Mouse (Mus musculus) liver, embryonic 11.5 days (tissue): ENCODE results near the gene Tbc1d30. TPM values are rescaled to one million over a fixed set of nuclear protein-coding genes. Genes with fewer than 3 reads are reported as not detected.

ENCODE experiments used
- ATAC-seq: fragments of 200-750 bp; cut with Nextera tagmentation; replicated peaks from 2 replicates; pipeline ENCODE4 v1.8.0; 2017; ENCODE audit warnings: moderate number of reproducible peaks, mild to moderate bottlenecking, moderate TSS enrichment, moderate library complexity; ENCODE audit not compliant: low FRiP score
- DNase-seq: peaks from one replicate; pipeline ENCODE4 v3.0.0-alpha.2; 2017; ENCODE audit warnings: low spot score
- H3K27ac ChIP-seq: fragments of 300-500 bp; sonication (generic); 2 replicates; pipeline ENCODE4 v1.5.1; 2014; ENCODE audit warnings: mild to moderate bottlenecking, low read depth, low read length, control low read depth
- H3K27me3 ChIP-seq: fragments of 300-500 bp; sonication (generic); replicated peaks from 2 replicates; pipeline ENCODE4 v1.6.1; 2014; ENCODE audit warnings: low read length, mixed read lengths; ENCODE audit not compliant: control insufficient read depth, insufficient read depth
- H3K36me3 ChIP-seq: fragments of 300-500 bp; sonication (generic); 2 replicates; pipeline ENCODE4 v1.6.1; 2014; ENCODE audit warnings: mild to moderate bottlenecking, low read length, moderate library complexity, mixed read lengths; ENCODE audit not compliant: control insufficient read depth, insufficient read depth
- H3K4me1 ChIP-seq: fragments of 300-500 bp; sonication (generic); replicated peaks from 2 replicates; pipeline ENCODE4 v1.6.1; 2014; ENCODE audit warnings: low read length, mixed read lengths; ENCODE audit not compliant: control insufficient read depth, insufficient read depth
- H3K4me2 ChIP-seq: fragments of 300-500 bp; sonication (generic); 2 replicates; pipeline ENCODE4 v1.6.1; 2014; ENCODE audit warnings: mild to moderate bottlenecking, control low read depth, moderate library complexity
- H3K4me3 ChIP-seq: fragments of 300-500 bp; sonication (generic); 2 replicates; pipeline ENCODE4 v1.5.1; 2014; ENCODE audit warnings: low read depth, low read length, control low read depth
- H3K9ac ChIP-seq: fragments of 300-500 bp; sonication (generic); 2 replicates; pipeline ENCODE4 v1.6.1; 2014; ENCODE audit warnings: low read depth, low read length, control low read depth
- H3K9me3 ChIP-seq: fragments of 300-500 bp; sonication (generic); 2 replicates; pipeline ENCODE4 v1.6.1; 2016; ENCODE audit warnings: low read length, inconsistent platforms, mixed read lengths; ENCODE audit not compliant: control insufficient read depth
- WGBS: fragments of 180-500 bp; shearing (Covaris S2); extraction: QIAGEN DNeasy Blood & Tissue Kit; methylation state at CpG from one replicate; pipeline ENCODE4 v1.1.7; 2014; 5-methylcytosine and 5-hydroxymethylcytosine counted together
- polyA plus RNA-seq: library from polyadenylated mRNA; unstranded; fragments of >200 nt; fragmentation: Nextera tagmentation; extraction: Ambion mirVana; gene quantifications from 2 replicates; pipeline ENCODE4 v1.2.1, GENCODE M21; 2014

Tbc1d30 gene
- polyA plus RNA-seq, 1 experiment from 2014 or later = 0.78 TPM

GRCm38 (mm10) chr10:121334576-121334975, 16.5 kb downstream of the Tbc1d30 start:
- H3K27ac ChIP-seq = no peak overlapping the region
- ATAC-seq (no peak), DNase-seq (no peak)
- H3K9ac ChIP-seq = no peak overlapping the region
- WGBS = 73% methylated on average over 3 of the region's 3 CpGs
- no peak overlapping the region for H3K4me2 ChIP-seq
- no peaks in the 10 kb centered on the region for H3K9me3 ChIP-seq
- H3K36me3 ChIP-seq = no peaks in the 10 kb centered on the region
- H3K4me3 ChIP-seq = no peak overlapping the region
- no peaks in the 10 kb centered on the region for H3K4me1 ChIP-seq
- H3K27me3 ChIP-seq = no peaks in the 10 kb centered on the region

GRCm38 (mm10) chr10:121330940-121331339, 20.1 kb downstream of the Tbc1d30 start:
- Histone ChIP-seq H3K27me3 (no peaks in the 10 kb centered on the region), H3K4me3 (no peak overlapping the region), H3K9ac (no peak overlapping the region), H3K4me2 (no peak overlapping the region), H3K9me3 (no peaks in the 10 kb centered on the region), H3K4me1 (no peaks in the 10 kb centered on the region), H3K36me3 (no peaks in the 10 kb centered on the region), H3K27ac (no peak overlapping the region)
- DNase-seq = peak; percentile 52
- 13% methylated on average over 7 of the region's 7 CpGs for WGBS
- ATAC-seq = no peak

GRCm38 (mm10) chr10:121329586-121329985, 21.5 kb downstream of the Tbc1d30 start:
- WGBS = 78% methylated on average over 4 of the region's 4 CpGs
- Histone ChIP-seq H3K36me3 (no peaks in the 10 kb centered on the region), H3K27me3 (no peaks in the 10 kb centered on the region), H3K4me1 (no peaks in the 10 kb centered on the region), H3K4me2 (no peak overlapping the region), H3K9me3 (no peaks in the 10 kb centered on the region), H3K27ac (no peak overlapping the region), H3K9ac (no peak overlapping the region), H3K4me3 (no peak overlapping the region)
- ATAC-seq (no peak), DNase-seq (no peak)

GRCm38 (mm10) chr10:121326167-121326566, 24.9 kb downstream of the Tbc1d30 start:
- no peak overlapping the region for H3K9ac ChIP-seq
- no peak for DNase-seq
- no peak for ATAC-seq
- no peak overlapping the region for H3K27ac ChIP-seq
- no peak overlapping the region for H3K4me3 ChIP-seq
- H3K9me3 ChIP-seq = no peaks in the 10 kb centered on the region
- H3K4me2 ChIP-seq = no peak overlapping the region
- no peaks in the 10 kb centered on the region for H3K36me3 ChIP-seq
- no peaks in the 10 kb centered on the region for H3K27me3 ChIP-seq
- H3K4me1 ChIP-seq = no peaks in the 10 kb centered on the region

GRCm38 (mm10) chr10:121323493-121323892, 27.6 kb downstream of the Tbc1d30 start:
- no peak overlapping the region for H3K4me2 ChIP-seq
- no peak overlapping the region for H3K4me3 ChIP-seq
- no peak overlapping the region for H3K9ac ChIP-seq
- WGBS = 87% methylated on average over 7 of the region's 7 CpGs
- H3K9me3 ChIP-seq = no peaks in the 10 kb centered on the region
- no peak overlapping the region for H3K27ac ChIP-seq
- ATAC-seq = no peak
- DNase-seq = no peak
- H3K27me3 ChIP-seq = no peaks in the 10 kb centered on the region
- no peaks in the 10 kb centered on the region for H3K36me3 ChIP-seq
- H3K4me1 ChIP-seq = no peaks in the 10 kb centered on the region

GRCm38 (mm10) chr10:121318397-121318950, 32.6 kb downstream of the Tbc1d30 start:
- no peak overlapping the region for H3K4me2 ChIP-seq
- WGBS = 78% methylated on average over 7 of the region's 7 CpGs
- DNase-seq (no peak), ATAC-seq (no peak)
- H3K4me1 ChIP-seq = no peaks in the 10 kb centered on the region
- H3K36me3 ChIP-seq = no peaks in the 10 kb centered on the region
- H3K9ac ChIP-seq = no peak overlapping the region
- no peak overlapping the region for H3K27ac ChIP-seq
- peaks cover 3% of the 10 kb centered on the region; the same call in 1 of the 2 replicates for H3K27me3 ChIP-seq
- no peak overlapping the region for H3K4me3 ChIP-seq
- no peaks in the 10 kb centered on the region for H3K9me3 ChIP-seq

GRCm38 (mm10) chr10:121316361-121316760, 34.7 kb downstream of the Tbc1d30 start:
- ATAC-seq = no peak
- 50% methylated on average over 10 of the region's 10 CpGs for WGBS
- Histone ChIP-seq H3K36me3 (no peaks in the 10 kb centered on the region), H3K9ac (no peak overlapping the region), H3K9me3 (no peaks in the 10 kb centered on the region), H3K4me2 (no peak overlapping the region), H3K4me3 (no peak overlapping the region), H3K27me3 (peaks cover 23% of the 10 kb centered on the region), H3K4me1 (no peaks in the 10 kb centered on the region), H3K27ac (no peak overlapping the region)
- DNase-seq = no peak

- 26% methylated on average over 27 of the region's 27 CpGs for WGBS
- no peak overlapping the region for H3K4me3 ChIP-seq
- H3K27me3 ChIP-seq = peaks cover 30% of the 10 kb centered on the region
Measured at GRCm38 (mm10) chr10:121315321-121316283, 35.5 kb downstream of the Tbc1d30 start.

More at GRCm38 (mm10) chr10:121315321-121316283, 35.5 kb downstream of the Tbc1d30 start:
- DNase-seq (no peak), ATAC-seq (no peak)
- Histone ChIP-seq H3K9me3 (no peaks in the 10 kb centered on the region), H3K9ac (no peak overlapping the region), H3K27ac (no peak overlapping the region), H3K4me2 (peak overlapping the region; percentile 14; the same call in 1 of the 2 replicates), H3K36me3 (no peaks in the 10 kb centered on the region), H3K4me1 (no peaks in the 10 kb centered on the region)
